Mouse (Mus musculus) megakaryocyte-erythroid progenitor cell, adult 5-6 weeks (primary cell): ENCODE data around the gene Gcc1. TPM values are rescaled to one million over a fixed set of nuclear protein-coding genes. Genes with fewer than 3 reads are reported as not detected.

Experiments
- ATAC-seq: replicated peaks from 2 replicates; pipeline ENCODE4 v1.8.0; 2016; ENCODE audit warnings: mild to moderate bottlenecking, inconsistent platforms; ENCODE audit not compliant: severe bottlenecking, poor library complexity, low FRiP score, low TSS enrichment
- total RNA-seq, 2 experiments: library from RNA; stranded (forward) in 1 of 2; stranded (reverse) in 1 of 2; fragments of 200-1000, 215-1000 nt in 1 of 2; fragments of >200 nt in 1 of 2; fragmentation: Nextera tagmentation in 1 of 2; gene quantifications; 2 replicates each; pipeline ENCODE4 v1.2.3; 2014 to 2017

Gene Gcc1
- total RNA-seq (2014; fragmentation: Nextera tagmentation): 4.2 and 4.3 TPM in 2 replicates
- 10.4 and 12.1 TPM in 2 replicates for total RNA-seq (2017)

DNA sequence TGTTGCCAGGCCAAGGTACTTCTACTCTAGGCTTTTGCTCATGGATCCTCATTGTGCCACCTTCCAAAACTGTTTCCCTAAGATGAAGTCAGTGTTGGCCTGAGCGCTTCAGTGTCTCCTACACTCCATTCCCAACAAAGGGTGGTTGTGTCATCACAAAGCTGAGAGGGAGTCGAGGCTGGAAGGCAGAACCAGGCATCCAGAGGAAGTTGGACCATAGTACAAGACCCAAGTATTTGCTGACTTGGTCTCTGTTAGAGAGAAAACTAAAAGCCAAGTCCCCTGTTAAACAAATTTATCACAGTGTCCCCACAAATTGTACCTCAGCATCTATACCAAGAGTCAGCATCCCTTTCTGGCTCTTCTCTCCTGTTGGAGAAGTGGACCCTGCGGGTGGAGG lies at the start of gene Gcc1:
Gene Gcc1, minus strand, starts transcription at position 101 of the 400 bp plus-strand sequence.
- ATAC-seq: no peak

- ATAC-seq: no peak
Observed at GRCm38 (mm10) chr6:28474839-28475238, 46.6 kb upstream of the Gcc1 start, which contains the start of gene Snd1. Snd1 (plus strand) TSS chr6:28475139.

GRCm38 (mm10) chr6:28474211-28474610 lies 46.0 kb upstream of the Gcc1 start:
- ATAC-seq: no peak

DNA sequence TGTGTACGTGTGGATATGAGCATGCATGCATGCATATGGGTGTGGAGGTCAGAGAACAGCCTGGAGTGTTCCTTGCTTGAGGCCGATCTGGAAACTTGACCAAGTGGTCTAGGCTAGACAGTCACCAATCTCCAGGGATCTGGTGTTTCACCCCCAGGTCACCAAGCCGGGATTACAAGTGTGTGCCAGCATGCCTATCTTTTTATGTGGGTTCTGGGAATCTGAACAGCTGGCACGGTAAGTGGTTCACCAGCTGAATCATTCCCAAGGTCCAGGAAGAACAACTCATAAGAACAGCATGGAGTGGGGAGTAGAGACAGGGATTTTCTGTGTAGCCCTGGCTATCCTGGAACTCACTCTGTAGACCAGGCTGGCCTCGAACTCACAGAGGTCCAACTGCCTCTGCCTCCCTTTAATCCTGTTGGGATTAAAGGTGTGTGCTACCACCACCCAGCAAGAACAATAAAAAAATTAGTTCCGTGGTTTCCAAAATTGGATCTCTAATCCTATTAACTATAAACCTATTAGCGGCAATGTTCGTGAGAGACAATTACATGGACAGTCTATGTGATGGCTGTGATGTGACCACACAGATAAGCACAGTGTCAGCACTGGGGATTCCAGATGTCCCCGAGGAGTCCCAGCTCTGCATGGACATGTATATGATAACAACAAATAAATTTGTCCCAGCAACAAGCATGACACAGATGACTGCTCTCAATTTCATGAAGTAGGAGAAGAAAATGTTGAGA lies 43.3 kb upstream of the Gcc1 start:
- no peak for ATAC-seq

- no peak for ATAC-seq
Observed at GRCm38 (mm10) chr6:28470621-28471020, 42.4 kb upstream of the Gcc1 start.

- ATAC-seq: no peak
Observed at GRCm38 (mm10) chr6:28470017-28470602, 41.9 kb upstream of the Gcc1 start.

DNA sequence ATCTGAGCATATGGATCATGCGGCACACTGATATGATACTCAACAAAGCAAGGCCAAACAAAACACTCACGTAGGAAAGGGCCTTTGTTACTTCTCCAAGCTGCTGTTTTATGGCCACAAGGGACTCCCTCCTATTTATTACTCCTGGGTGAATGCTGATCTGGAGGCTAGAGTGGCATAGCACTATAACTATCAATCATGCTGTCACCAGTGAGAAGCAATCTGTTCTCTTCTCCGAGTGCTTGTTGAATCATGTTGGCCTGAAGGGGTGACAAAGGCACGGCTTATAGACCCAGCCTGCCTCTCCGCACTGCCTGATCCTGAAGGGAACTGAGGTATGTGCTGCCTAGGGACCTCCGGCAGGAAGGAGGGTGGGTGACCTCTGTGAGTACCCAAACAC lies 36.4 kb upstream of the Gcc1 start:
- ATAC-seq: no peak

DNA sequence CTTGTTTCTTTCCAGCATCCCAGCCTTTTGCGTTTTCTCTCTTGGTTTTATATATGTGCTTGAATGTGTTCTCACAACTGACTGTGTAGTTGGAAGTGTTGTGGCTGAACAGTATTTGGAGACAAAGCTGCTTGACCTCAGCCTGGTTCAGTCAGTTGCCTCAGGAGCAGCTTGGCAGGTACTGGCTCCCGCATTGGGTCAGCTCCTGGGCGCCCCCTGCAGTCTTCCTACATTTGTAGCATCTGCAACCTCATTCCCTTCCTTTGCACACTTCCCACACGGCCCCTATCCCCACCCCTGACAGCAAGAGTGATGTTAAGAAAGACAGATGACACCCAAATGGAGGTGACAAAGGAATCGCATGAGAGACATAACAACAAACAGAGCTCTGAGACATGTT lies 32.3 kb upstream of the Gcc1 start:
- ATAC-seq: peak; percentile 75; the same call in 1 of the 2 replicates

GRCm38 (mm10) chr6:28459221-28459668 lies 31.1 kb upstream of the Gcc1 start:
- ATAC-seq: 0 out of 2 replicates have a peak, but pooled peaks have one; percentile 22

GRCm38 (mm10) chr6:28450977-28451376 lies 22.8 kb upstream of the Gcc1 start:
- ATAC-seq: no peak

DNA sequence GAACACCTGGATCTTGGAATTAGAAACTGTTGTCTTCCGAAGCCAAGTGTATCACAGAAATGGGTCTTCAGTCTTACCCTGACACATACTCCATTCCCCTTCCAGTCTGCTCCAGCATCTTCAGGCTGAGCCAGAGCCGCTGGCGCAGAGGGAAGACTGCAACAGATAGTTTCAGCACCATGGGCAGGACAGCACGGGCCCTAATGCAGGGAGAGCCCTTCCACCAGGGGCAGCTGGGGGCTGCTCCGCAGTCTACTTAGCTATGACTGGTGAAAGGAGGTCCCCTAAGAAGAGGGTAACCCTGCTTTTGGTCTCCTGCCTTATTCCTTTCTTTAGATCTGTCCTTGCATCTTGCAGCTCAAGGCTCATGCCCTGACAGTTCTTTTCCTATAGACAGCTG lies 22.3 kb upstream of the Gcc1 start:
- peak; percentile 75 for ATAC-seq

DNA sequence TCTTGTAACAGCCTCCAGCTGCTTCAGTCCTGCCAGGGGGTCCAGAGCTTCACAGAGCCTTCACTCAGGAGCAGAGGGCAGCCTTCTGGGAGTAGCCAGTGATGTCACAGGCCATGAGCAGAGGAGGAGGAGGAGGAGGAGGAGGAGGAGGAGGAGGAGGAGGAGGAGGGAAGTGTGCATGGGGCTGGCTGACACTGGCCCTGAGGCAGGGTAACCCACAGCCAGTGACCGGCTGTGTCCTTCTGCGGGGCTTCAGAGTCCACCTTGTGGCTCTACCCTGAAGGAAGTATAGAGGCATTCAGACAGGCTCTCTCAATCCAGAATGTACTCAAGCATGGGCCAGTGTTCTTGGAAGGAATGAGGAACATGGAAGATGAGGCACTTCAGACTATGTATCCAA lies 21.1 kb upstream of the Gcc1 start, which contains the start of gene Pax4:
Gene Pax4, minus strand, starts transcription at position 101 of the 400 bp plus-strand sequence.
- no peak for ATAC-seq

GRCm38 (mm10) chr6:28447937-28448336 lies 19.7 kb upstream of the Gcc1 start:
- no peak for ATAC-seq

GRCm38 (mm10) chr6:28431538-28431855 lies 3.3 kb upstream of the Gcc1 start:
- ATAC-seq: no peak

DNA sequence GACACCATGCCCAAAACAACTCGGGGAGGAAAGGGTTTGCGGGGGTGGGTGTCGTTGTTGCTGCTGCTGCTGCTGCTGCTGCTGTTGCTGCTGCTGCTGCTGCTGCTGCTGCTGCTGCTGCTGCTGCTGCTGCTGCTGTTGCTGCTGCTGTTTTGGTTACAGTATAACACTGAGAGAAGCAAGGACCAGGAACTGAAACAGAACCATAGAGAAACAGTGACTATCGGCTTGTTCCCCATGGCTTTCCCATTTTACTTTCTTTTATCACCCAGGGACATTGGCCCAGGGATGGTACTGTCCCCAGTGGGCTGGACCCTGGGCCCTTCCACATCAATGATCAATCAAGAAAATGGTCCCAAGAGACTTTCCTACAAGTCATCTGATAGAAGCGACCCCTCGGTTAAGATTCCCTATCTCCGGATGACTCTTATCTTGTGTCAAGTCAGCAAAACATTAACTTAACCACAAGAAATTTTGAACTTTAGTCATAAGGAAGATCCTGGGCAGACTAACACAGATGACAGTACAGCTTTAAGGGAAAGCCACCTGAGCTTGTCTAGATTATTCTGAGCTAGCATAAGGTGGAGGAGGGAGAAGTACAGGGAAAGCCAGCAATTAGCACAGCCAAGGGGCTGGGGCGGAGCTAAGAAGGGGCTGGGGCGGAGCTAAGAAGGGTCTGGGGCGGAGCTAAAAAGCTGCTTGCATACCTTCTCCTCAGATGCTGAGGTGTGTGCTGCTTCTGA lies 2.8 kb upstream of the Gcc1 start:
- ATAC-seq: no peak

- no peak for ATAC-seq
Observed at GRCm38 (mm10) chr6:28429870-28430269, 1.7 kb upstream of the Gcc1 start.

DNA sequence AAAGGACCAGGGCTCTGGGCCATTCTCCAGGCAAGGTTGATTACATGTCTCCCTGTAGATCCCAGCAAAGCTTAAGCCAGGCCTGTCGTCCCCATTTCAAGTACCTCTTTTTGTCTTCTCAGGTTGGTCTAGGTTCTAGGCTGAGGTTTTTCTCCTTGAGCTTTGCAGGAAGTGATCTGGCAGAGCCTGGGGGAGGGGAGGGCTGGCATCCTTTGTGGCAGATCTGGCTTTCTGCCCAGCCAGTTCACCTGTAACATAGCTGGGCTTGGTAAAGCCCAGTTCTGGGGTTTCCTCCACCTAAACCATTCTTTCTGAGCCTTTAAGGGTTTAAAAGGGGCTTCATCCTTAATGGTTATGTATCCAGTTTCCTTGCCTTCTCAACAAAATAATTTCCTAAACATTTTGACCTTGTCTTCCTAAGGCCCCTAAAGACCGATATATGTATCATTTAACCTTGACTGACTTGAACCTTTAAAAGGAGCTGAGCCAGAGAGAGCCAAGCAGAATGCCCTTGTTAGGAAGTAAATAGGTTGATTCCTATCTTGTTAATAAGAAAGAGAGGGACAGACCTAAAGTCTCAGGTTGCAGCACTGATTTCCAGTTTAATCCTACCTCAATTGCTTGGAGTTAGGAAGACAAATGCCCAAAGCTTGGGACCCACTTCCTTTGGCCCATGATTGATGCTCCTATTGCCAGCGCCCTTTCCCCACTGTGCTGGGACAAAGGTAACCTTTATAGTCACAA lies 922 bp downstream of the Gcc1 start, which contains the start of gene Fscn3:
Gene Fscn3, plus strand, starts transcription at position 694 of the 744 bp plus-strand sequence.
- ATAC-seq: no peak

DNA sequence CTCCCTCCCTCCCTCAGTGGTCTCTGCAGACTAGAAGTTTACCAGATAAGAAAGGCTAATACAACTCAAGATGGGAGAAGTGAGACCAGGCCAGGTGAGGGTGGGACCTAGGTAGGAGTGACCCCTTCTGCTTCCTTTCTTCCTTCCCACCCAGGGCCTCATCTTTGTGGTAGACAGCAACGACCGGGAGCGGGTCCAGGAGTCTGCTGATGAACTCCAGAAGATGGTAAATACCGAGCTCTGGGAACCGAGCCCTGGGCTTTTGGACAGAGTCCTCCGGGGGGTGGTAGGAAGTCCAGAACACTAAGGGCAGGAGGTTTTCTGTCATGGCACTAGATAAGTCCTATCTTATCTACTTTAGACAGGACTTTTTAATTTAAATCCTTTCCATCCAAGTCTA lies 3.2 kb downstream of the Gcc1 start:
- no peak for ATAC-seq
